Mouse (Mus musculus): ENCODE data around the gene Tom1l2. TPM values are rescaled to one million over a fixed set of nuclear protein-coding genes. Genes with fewer than 3 reads are reported as not detected.
A peak's percentile ranks its signal among the peaks of the same experiment; 100 is the strongest.

Tom1l2 gene
- total RNA-seq, 2 experiments from 2014 or later: 170 to 180 TPM

GRCm38 (mm10) chr11:60262396-60262795 is 90.3 kb downstream of the Tom1l2 start:
- no peak for DNase-seq

GRCm38 (mm10) chr11:60260743-60261142 is 92.0 kb downstream of the Tom1l2 start:
- DNase-seq: no peak

DNA sequence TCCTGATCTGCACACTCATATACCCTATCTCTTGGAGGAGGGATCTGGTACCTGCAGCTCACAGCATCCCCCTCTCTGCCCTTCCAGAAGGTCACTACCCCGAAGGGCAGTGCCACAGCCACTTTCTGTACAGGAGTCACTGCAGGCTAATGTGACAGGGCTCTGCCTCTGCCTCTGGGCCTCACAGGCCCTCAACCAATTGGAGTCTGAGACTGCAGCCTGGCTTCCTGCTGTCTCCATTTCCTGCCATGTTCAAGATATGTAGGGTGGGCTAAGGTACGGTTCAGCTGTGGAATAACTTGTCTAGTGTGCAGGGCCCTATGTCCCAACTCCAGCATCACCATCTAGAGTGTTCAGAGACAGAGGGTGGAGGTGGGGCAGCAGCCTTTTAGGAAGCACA is 95.0 kb downstream of the Tom1l2 start:
- no peak for DNase-seq

DNA sequence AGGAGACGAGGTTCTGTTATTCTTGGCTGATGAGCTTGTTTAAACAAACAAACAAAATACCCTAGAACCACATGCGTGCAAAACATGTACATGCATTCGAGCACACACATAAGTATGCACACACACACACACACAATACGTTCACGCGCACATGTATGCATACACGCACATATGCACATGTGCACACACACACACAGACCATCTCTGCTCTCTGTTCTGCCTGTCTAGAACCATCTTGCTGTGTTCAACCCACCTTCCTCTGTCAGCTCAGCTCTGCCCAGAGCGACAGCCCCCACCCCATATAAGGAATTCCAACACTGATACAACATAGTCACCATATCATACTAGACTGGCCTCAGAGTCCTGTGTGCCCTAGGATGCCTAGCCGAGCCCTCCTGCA is 96.0 kb downstream of the Tom1l2 start:
- DNase-seq: no peak

- DNase-seq: peak; percentile 75
These were observed 96.5 kb downstream of the Tom1l2 start for GRCm38 (mm10) chr11:60256176-60256681.

DNA sequence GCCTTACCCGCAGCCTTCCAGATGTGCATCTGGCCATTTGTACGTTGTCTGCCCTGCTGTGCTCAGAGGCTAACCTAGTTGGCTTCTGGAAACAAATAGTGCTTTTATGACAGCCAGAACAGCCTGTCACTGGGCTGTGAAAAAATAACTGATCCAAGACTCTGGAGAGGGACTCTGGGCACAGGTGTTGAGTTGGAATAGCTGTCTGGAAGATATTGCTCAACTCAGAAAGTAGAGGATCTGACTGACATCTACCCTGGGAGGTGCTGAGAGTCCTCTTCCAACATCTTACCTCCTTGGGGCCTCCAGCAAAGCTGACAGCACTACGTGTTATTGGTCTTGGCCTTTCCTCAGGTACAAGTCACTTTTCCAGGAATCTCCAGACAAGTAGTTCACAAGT is 97.1 kb downstream of the Tom1l2 start:
- DNase-seq: no peak

DNA sequence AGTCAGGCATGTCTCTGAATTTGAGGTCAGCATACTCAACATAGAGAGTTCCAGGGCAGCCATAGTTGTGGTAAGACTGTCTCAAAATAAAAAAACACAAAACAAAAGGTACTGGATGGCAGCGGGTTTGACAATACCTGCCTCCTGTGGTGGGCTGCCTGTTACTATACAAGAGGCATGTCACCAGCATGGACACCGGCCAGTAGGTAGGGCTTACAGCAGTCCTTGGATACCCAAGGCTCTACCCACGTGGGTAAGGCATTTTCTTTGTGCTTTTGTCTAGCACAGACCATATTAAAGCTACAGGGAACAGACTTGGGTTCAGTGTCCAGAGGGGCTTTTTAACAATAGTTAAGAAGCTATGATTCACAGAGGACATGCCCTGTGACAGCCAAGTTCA is 97.5 kb downstream of the Tom1l2 start:
- no peak for DNase-seq

- DNase-seq: no peak
These were observed 98.4 kb downstream of the Tom1l2 start for GRCm38 (mm10) chr11:60254308-60254707.

DNA sequence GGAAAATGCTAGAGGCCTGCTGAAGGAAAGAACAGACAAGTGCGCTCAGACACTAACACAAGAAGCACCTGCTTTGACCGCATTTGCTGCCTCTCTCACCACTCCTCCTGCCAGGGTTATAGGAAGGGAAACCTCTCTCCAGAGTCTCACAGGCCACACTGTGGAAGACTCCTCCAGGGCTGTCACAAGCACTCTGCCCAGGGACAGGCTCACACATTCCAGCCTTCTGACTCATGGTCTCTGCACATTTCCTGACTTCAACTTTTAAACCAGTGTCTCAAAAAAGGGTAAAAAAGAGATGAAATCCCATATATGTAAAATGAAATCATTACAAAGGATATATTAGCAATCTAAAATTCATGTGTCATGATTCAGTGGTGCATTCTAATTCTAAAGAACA is 99.2 kb downstream of the Tom1l2 start:
- no peak for DNase-seq

GRCm38 (mm10) chr11:60250971-60251643 is 101.6 kb downstream of the Tom1l2 start:
- DNase-seq: no peak

DNA sequence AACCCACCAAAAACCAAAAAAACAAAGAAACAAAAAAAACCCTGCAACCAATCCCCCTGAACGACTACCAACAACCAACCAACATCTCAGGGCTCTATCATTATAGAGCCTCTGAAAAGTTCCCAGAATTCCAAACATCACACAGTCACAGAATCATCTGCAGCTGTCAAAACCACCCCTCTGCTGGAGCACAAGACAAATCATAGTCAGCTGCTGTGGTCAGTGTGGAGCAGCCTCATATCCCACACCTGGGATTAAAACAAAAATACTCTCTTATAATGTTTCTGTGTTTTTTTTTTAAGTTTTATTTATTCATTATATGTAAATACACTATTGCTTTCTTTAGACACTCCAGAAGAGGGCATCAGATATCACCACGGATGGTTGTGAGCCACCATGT is 102.8 kb downstream of the Tom1l2 start:
- no peak for DNase-seq

DNA sequence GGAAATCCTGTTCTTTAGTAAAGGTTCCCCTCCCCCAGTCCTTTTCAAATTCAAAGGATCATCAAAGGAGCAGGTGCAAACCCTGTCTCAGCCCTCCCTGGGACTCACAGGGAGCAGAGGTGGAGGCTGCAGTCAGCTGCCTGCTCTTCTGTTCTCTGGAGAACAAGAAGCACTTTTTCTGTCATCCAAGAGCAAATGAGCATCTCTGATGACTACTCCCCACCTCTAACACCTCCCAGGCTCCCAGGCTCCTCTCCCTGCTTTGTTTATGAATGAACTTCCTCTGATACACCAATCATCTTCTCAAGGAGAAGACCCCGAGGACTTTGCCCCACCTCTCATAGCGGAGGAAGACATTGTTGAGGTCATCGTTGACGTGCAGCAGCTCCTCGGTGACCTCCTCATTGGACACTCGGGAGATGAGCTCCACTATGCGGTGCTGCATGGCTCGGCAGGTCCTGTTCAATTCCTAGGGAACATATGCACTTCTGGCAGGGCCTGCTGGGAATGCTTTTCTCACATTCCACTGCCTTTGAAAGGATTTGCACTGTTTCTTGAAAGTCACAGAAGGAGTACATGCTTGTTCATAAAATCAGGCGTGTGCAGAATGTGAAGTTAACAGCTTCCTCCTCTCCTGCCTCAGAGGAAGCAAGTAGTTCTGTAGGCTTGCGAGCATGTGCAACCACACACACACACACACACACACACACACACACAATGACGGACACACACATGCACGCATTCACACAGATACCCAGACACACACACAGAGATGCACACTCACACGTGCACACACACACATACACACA is 103.9 kb downstream of the Tom1l2 start:
- DNase-seq: no peak

DNA sequence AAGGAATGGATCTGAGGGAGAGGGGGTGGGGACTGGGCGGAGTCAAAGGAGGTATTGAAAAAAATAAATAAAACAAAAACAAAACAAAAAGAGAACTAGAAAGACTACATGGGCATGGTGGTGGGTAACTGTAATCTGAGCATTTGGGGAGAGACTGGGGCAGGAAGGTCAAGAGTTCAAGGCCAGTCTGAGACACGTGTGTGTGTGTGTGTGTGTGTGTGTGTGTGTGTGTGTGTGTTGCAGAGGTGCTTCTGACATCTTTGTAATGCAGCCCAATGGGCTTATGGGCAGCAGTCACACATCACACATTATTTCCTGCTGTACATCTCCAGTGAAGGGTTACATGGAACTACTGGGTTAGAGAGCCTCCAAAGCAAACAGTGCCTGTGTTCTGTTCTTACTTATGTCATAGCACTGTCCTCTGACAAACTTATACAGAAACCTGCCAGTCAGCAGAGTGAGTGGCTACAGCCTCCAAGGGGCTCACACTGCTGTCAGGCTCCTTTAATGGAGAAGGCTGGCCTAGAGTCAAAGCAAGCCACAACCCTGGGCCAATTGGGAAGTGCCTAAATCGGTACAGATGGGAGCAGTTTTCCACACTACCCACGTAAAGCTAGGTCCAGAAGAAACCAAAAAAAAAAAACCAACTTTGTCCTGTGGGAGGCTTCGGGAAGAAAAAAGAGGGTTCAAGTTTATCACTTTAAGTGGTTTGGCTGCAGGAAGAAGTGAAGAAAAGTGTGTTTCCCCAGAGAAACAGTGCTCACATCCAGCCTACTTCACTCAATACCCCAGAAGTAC is 104.8 kb downstream of the Tom1l2 start:
- no peak for DNase-seq

DNA sequence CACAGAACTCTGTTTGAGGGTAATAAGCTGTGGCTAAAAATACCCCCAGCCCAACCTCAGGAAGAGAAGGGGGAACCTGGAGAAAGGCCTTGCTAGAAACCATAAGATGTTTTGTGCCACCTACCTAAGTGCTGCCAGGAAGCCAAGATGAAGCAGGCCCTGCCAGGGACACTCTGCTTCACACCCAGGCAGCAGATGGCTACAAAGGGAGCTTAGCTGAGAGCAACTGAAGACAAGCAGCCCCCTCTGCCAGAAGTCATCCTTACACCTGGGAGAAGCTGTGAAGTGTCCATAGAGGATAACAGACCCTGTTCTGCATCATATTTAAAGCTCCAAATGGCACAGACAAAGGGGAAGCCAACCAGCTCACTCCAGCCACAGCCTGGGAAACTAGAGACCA is 106.6 kb downstream of the Tom1l2 start:
- no peak for DNase-seq

GRCm38 (mm10) chr11:60244503-60245143 is 108.1 kb downstream of the Tom1l2 start:
- DNase-seq: no peak

DNA sequence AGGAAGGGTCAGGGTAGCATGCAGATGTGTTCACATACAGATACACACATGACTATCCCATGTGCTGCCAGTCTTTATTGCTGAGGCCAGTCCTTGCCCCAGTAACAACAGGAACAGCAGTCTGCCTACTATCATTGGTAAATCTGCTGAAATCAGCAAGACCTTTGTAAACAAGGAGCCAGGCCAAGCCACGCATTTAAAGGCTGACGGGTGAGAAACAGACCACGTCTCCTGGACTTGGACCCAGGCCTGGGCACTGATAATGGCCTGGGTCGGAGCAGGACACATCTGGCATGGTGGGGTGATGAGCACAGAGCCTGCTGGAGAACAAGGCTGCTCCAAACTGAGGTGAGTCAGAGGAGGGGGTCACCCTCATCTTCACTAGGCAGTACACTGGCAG is 112.2 kb downstream of the Tom1l2 start:
- no peak for DNase-seq

- DNase-seq: no peak
These were observed 117.4 kb downstream of the Tom1l2 start for GRCm38 (mm10) chr11:60235351-60235750.

GRCm38 (mm10) chr11:60233235-60233634 is 119.5 kb downstream of the Tom1l2 start:
- DNase-seq: peak in 1 of 2 experiments; percentile 37

GRCm38 (mm10) chr11:60232441-60233058 is 120.2 kb downstream of the Tom1l2 start:
- no peak for DNase-seq

DNA sequence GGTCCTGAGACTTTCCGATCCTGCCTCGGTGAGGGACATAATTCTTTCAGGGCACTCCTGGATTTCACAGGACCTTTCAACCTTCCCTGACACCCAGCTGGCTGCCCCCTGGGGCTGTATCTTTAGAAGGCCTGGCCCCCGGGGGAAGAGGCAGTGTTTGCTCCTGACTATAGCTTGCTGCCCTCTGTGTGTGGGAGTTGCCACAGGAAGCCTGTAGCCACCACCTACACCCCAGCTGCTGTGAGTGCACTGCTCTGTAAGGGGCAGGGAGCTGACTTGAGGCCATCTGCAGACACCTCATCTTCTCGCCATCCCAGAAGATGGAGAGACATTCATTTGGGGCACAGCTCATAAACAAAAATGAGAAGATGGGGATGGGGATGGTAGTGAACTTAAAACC is 120.8 kb downstream of the Tom1l2 start:
- no peak for DNase-seq

- no peak for DNase-seq
These were observed 121.4 kb downstream of the Tom1l2 start for GRCm38 (mm10) chr11:60231326-60231725.

- no peak for DNase-seq
These were observed 122.2 kb downstream of the Tom1l2 start for GRCm38 (mm10) chr11:60230512-60230911.
